Mouse (Mus musculus) ovary, adult 18-20 months (tissue): ENCODE results near the gene Cyp3a41b.
"Not testable (repeated sequence)": the region's sequence is repeated elsewhere in the genome, so short reads cannot be mapped to it uniquely, and the experiment has no call there.

Experiments
- DNase-seq: peaks from one replicate; pipeline ENCODE4 v3.0.0; 2022; ENCODE audit warnings: low spot score, mixed read lengths

Gene Cyp3a41b

GRCm38 (mm10) chr5:145584630-145585029, at the start of gene Cyp3a41b:
TSS of gene Cyp3a41b (minus strand) at chr5:145584730.
- DNase-seq: not testable (repeated sequence)

- DNase-seq: not testable (repeated sequence)
Measured at GRCm38 (mm10) chr5:145632286-145632685, 47.8 kb upstream of the Cyp3a41b start.

GRCm38 (mm10) chr5:145604891-145605290, 20.4 kb upstream of the Cyp3a41b start:
- not testable (repeated sequence) for DNase-seq

- not testable (repeated sequence) for DNase-seq
Measured at GRCm38 (mm10) chr5:145597851-145598250, 13.3 kb upstream of the Cyp3a41b start.

- DNase-seq: not testable (repeated sequence)
Measured at GRCm38 (mm10) chr5:145577321-145577720, 7.2 kb downstream of the Cyp3a41b start.

GRCm38 (mm10) chr5:145575660-145576059, 8.9 kb downstream of the Cyp3a41b start:
- not testable (repeated sequence) for DNase-seq

GRCm38 (mm10) chr5:145571922-145572321, 12.6 kb downstream of the Cyp3a41b start:
- not testable (repeated sequence) for DNase-seq
